Comparison of ENCODE assay signal across 8 mouse cellular contexts in genomic region chr19:4041500-4041899, GRCm38 (mm10). TPM values are rescaled to one million over a fixed set of nuclear protein-coding genes. Genes with fewer than 3 reads are reported as not detected.
"Had no signal": no experiment of that assay in that cellular context is flagged by ENCODE, and none has a peak within 500 bp of the region (broad histone marks: within the 10 kb centered on the region; RNA-seq: fewer than 3 reads in every experiment).

No protein-coding gene starts in this region.

RNA-seq across cellular contexts. Expression of gene Gstp3, which starts 17.9 kb away (rescaled TPM):
- polyA plus RNA-seq: heart, embryonic 10.5 days; heart, embryonic 14.5 days; hindbrain, embryonic 10.5 days; hindbrain, embryonic 12.5 days; hindbrain, embryonic 14.5 days; hindbrain, embryonic 16.5 days; limb, embryonic 10.5 days; limb, embryonic 12.5 days had no signal
